Mouse (Mus musculus) kidney, adult 2 months (tissue): ENCODE results near the gene Atxn1.

ENCODE experiments used
- CTCF ChIP-seq: fragments of 200-500 bp; conservative IDR thresholded peaks from 2 replicates; pipeline ENCODE4 v1.5.1; 2011; ENCODE audit warnings: low read depth, mild to moderate bottlenecking, control low read depth, low read length, moderate library complexity, mixed read lengths; ENCODE audit not compliant: insufficient read depth, insufficient read length
- POLR2A ChIP-seq: fragments of 200-500 bp; IDR thresholded peaks from one replicate; pipeline ENCODE4 v1.6.1; 2011; ENCODE audit warnings: low read depth, low read length, control low read depth

DNA sequence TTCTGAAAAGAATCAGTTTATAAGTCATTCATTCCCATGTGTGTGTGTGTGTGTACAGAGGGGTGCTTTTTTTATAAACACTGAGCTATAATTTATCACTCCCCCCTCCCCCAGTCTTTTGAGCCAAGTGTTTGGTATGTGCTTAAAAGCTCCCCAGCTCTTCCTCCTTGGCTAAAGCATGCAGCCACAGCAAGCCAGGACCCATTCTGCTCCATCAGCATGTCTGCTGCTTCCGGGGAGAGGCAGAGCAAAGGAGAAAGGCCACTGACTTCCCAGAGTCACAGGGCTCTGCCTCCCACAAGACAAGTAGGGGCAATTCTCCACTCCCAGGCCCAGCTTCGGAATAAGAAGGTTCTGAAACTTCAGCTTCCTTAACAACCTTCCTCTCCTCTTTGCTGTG is 67.2 kb downstream of the Atxn1 start:
- no peak for TF ChIP-seq CTCF
- TF ChIP-seq POLR2A: no peak
